Mouse (Mus musculus) limb, embryonic 13.5 days (tissue): ENCODE measurements at regions not wholly inside any gene's neighbourhood (a gene's known extent, or its start where the extent isn't known, plus 50 kb on each side); places are given as distances from the start of the nearest gene placed in this dataset.
A peak's percentile ranks its signal among the peaks of the same experiment; 100 is the strongest.
"Not testable (repeated sequence)": the region's sequence is repeated elsewhere in the genome, so short reads cannot be mapped to it uniquely, and the experiment has no call there.

Experiments
- ATAC-seq: fragments of 200-750 bp; cut with Nextera tagmentation; 2 replicates; pipeline ENCODE4 v1.8.0; 2017; ENCODE audit warnings: low read depth, moderate number of reproducible peaks, moderate TSS enrichment; ENCODE audit not compliant: low FRiP score
- H3K27ac ChIP-seq: fragments of 300-500 bp; sonication (generic); 2 replicates; pipeline ENCODE4 v1.5.1; 2015; ENCODE audit warnings: inconsistent platforms, mild to moderate bottlenecking, moderate library complexity
- H3K27me3 ChIP-seq: fragments of 300-500 bp; sonication (generic); 2 replicates; pipeline ENCODE4 v1.6.1; 2015; ENCODE audit warnings: mild to moderate bottlenecking, inconsistent platforms
- H3K36me3 ChIP-seq: fragments of 300-500 bp; sonication (generic); 2 replicates; pipeline ENCODE4 v1.6.1; 2015; ENCODE audit warnings: inconsistent platforms, mild to moderate bottlenecking, moderate library complexity
- H3K4me1 ChIP-seq: fragments of 300-500 bp; sonication (generic); 2 replicates; pipeline ENCODE4 v1.6.1; 2015; ENCODE audit warnings: inconsistent platforms
- H3K4me2 ChIP-seq: fragments of 300-500 bp; sonication (generic); replicated peaks from 2 replicates; pipeline ENCODE4 v1.6.1; 2015; ENCODE audit warnings: inconsistent platforms, mild to moderate bottlenecking, moderate library complexity
- H3K4me3 ChIP-seq: fragments of 300-500 bp; sonication (generic); 2 replicates; pipeline ENCODE4 v1.5.1; 2015; ENCODE audit warnings: moderate library complexity, mild to moderate bottlenecking, inconsistent platforms
- H3K9ac ChIP-seq: fragments of 300-500 bp; sonication (generic); 2 replicates; pipeline ENCODE4 v1.6.1; 2015; ENCODE audit warnings: mild to moderate bottlenecking, inconsistent platforms
- H3K9me3 ChIP-seq: fragments of 300-500 bp; sonication (generic); 2 replicates; pipeline ENCODE4 v1.6.1; 2016; ENCODE audit warnings: inconsistent platforms
- WGBS: fragments of 180-500 bp; shearing (Covaris S2); methylation state at CpG from one replicate; pipeline ENCODE4 v1.1.7; 2015; 5-methylcytosine and 5-hydroxymethylcytosine counted together

GRCm38 (mm10) chr8:20495542-20495941 is 119.2 kb upstream of the Gm21119 start:
- H3K36me3 ChIP-seq, ATAC-seq, H3K27ac ChIP-seq, H3K4me2 ChIP-seq, H3K4me1 ChIP-seq, H3K27me3 ChIP-seq, H3K9ac ChIP-seq, H3K4me3 ChIP-seq, H3K9me3 ChIP-seq: not testable (repeated sequence)
- no CpG with 5 or more reads among the region's 1 CpGs for WGBS

DNA sequence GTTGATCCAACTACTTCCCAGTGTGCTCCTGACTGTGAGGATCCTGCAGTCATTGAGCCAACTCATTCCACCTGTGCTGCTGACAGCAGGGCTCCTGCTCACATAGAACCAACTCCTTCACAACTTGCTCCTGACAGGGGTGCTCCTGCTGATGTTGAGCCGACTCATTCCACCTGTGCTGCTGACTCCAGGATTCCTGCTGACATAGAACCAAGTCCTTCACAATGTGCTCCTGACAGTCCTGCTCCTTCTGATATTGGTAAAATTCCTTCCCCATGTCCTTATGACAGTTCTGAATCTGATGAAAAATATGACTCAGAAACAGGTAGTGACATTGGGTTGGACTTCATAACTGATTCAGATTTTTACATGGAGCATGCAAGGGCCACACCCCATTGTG is 100.8 kb upstream of the Gm21119 start:
- not testable (repeated sequence) for H3K9ac ChIP-seq, H3K27ac ChIP-seq, H3K27me3 ChIP-seq, H3K9me3 ChIP-seq, H3K4me1 ChIP-seq, H3K4me2 ChIP-seq, H3K36me3 ChIP-seq, H3K4me3 ChIP-seq, ATAC-seq
- 78% methylated on average over 1 of the region's 1 CpGs for WGBS

DNA sequence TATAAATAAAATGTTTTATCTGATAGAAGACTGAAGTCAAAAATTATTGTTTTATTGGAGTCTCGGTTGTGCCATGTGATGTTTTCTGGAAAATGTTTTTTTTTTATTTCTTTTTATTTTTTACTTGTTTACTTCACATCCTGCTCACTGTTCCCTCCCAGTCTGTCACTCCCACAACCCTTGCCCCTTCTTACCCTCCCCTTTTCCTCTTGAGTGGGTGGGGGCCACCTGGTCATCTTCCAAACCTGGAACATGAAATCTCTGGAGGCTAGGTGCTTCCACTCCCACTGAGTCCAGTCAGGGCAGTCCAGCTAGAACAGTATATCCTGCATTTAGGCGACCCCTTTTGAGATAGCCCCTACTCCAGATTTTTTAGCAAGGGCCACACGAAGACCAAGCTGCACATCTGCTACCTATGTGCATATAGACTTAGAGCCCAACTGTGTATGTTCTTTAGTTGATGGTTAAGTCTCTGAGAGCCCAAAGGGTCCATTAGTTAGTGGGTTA is 98.3 kb upstream of the Gm21119 start:
- not testable (repeated sequence) for H3K4me3 ChIP-seq, H3K4me1 ChIP-seq, H3K4me2 ChIP-seq, H3K9ac ChIP-seq, H3K27me3 ChIP-seq, H3K27ac ChIP-seq, H3K36me3 ChIP-seq, H3K9me3 ChIP-seq, ATAC-seq
- 71% methylated on average over 3 of the region's 3 CpGs for WGBS

- ATAC-seq = not testable (repeated sequence)
Measured at GRCm38 (mm10) chr8:20517551-20517950, 97.2 kb upstream of the Gm21119 start.

GRCm38 (mm10) chr8:20524539-20524938 is 90.2 kb upstream of the Gm21119 start:
- not testable (repeated sequence) for H3K27ac ChIP-seq, H3K9me3 ChIP-seq, ATAC-seq, H3K4me1 ChIP-seq, H3K4me3 ChIP-seq, H3K27me3 ChIP-seq, H3K36me3 ChIP-seq, H3K4me2 ChIP-seq, H3K9ac ChIP-seq

More at GRCm38 (mm10) chr8:20517551-20517950, 97.2 kb upstream of the Gm21119 start:
- H3K27me3 ChIP-seq, H3K4me2 ChIP-seq, H3K9me3 ChIP-seq, H3K4me3 ChIP-seq, H3K4me1 ChIP-seq, H3K9ac ChIP-seq, H3K36me3 ChIP-seq, H3K27ac ChIP-seq: not testable (repeated sequence)
- WGBS = 36% methylated on average over 1 of the region's 1 CpGs

GRCm38 (mm10) chr8:20529048-20529447 is 85.7 kb upstream of the Gm21119 start:
- WGBS = no CpG with 5 or more reads among the region's 1 CpGs
- not testable (repeated sequence) for ATAC-seq

DNA sequence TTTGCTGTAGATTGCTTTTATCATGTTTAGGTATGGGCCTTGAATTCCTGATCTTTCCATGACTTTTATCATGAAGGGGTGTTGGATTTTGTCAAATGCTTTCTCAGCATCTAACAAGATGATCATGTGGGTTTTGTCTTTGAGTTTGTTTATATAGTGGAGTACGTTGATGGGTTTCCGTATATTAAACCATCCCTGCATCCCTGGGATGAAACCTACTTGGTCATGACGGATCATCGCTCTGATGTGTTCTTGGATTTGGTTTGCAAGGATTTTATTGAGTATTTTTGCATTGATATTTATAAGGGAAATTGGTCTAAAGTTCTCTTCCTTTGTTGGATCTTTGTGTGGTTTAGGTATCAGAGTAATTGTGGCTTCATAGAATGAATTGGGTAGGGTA is 75.7 kb upstream of the Gm21119 start:
- not testable (repeated sequence) for H3K27me3 ChIP-seq, H3K36me3 ChIP-seq, H3K9ac ChIP-seq, H3K4me3 ChIP-seq, H3K27ac ChIP-seq, H3K4me2 ChIP-seq, H3K4me1 ChIP-seq, H3K9me3 ChIP-seq, ATAC-seq
- WGBS = 90% methylated on average over 4 of the region's 4 CpGs

More at GRCm38 (mm10) chr8:20529048-20529447, 85.7 kb upstream of the Gm21119 start:
- not testable (repeated sequence) for H3K27me3 ChIP-seq, H3K36me3 ChIP-seq, H3K4me3 ChIP-seq, H3K9me3 ChIP-seq, H3K27ac ChIP-seq, H3K4me2 ChIP-seq, H3K4me1 ChIP-seq, H3K9ac ChIP-seq

DNA sequence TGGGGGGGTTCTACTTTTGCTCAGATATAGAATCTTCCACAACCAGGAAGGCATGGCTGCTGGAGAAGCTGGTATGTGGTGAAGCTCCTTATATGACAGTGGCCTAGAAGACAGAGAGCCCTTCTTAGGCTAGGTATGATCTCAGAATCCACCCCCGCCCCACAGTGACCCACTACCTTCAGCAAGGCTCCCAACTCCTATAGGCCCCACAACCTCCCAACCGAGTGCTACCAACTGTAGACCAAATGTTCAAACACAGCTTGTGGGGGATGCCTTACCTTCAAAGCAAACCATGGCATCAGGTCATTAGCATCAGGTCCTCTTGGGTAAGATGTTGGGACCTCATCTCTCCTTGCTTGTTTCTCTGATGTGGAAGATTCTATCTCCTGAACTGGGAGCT is 70.6 kb upstream of the Gm21119 start:
- not testable (repeated sequence) for H3K4me1 ChIP-seq, H3K36me3 ChIP-seq, H3K27me3 ChIP-seq, H3K4me2 ChIP-seq, H3K27ac ChIP-seq, H3K4me3 ChIP-seq, H3K9me3 ChIP-seq, ATAC-seq, H3K9ac ChIP-seq
- 81% methylated on average over 2 of the region's 2 CpGs for WGBS

DNA sequence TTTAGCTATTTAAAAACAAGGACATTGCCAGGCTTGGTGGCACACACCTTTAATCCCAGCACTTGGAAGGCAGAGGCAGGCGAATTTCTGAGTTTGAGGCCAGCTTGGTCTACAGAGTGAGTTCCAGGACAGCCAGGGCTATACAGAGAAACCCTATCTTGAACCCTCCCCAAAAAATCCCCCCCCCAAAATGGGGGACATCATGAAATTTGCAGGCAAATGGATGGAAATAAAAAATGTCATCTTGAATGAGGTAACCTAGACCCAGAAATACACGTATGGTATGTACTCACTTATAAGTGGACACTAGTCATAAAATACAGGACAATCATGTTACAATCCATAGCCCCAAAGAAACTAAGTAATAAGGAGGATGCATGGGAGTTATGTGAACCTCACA is 69.4 kb upstream of the Gm21119 start:
- WGBS = 67% methylated on average over 2 of the region's 2 CpGs
- H3K9me3 ChIP-seq, H3K4me1 ChIP-seq, H3K9ac ChIP-seq, H3K4me2 ChIP-seq, ATAC-seq, H3K27me3 ChIP-seq, H3K27ac ChIP-seq, H3K4me3 ChIP-seq, H3K36me3 ChIP-seq: not testable (repeated sequence)

DNA sequence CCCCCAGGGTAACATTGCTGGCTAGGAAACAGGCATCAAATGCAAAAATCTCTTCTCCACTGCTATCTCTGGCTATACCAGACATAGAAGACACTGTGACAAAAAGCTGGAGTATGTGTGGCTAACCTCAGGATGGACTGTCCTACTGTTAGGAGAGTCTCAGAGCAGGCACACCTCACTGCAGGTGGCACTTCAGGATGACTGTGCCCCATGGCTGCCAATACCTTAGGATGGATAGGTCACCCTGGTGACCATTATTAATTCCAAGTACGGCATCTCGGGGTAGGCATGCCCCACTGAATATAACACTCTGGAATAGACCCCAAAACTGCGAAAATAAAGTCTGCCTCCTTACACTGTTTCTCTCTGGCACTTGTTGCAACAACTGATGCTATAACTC is 68.3 kb upstream of the Gm21119 start:
- H3K4me1 ChIP-seq, H3K9me3 ChIP-seq, H3K27ac ChIP-seq, H3K9ac ChIP-seq, H3K4me2 ChIP-seq, H3K36me3 ChIP-seq, ATAC-seq, H3K27me3 ChIP-seq, H3K4me3 ChIP-seq: not testable (repeated sequence)
- WGBS = 60% methylated on average over 2 of the region's 3 CpGs

DNA sequence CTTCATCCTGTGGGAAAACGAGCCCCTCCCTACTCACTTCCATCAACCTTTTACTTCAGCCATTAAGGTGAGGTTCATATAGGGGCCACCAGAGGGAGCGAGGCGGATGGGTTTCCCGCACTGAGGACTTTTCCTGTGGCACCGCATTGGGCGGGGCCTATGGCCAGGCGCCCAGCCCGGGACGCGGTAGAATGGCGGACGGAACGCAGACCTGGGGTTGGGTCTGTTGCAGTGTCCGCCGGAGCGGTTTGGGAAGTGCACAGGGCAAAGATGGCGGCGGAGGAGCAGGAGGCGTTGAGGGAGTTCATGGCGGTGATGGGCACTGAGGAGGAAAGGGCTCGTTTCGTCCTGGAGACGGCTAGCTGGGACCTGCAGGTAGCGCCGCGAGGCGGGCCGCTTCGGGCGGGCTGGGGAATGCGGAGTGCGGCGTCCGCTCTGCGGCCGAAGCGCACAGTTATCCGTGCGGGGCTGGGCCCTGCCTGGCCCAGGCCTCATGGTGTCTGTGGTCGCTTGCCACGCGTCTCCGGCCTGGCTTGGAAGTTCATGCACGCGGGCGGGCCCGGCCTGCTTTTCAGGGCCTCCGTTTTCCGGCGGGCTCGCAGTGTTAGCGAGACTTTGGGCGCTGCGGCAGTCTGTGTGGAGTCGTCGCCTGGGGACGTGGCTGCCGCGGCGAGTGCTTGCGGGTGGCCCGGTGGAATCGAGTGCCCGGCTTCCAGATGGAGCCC is 64.5 kb upstream of the Gm21119 start:
- Histone ChIP-seq H3K4me3 (peak overlapping the region; percentile 58), H3K9ac (peak overlapping the region; percentile 89), H3K27ac (peak overlapping the region; percentile 88), H3K4me2 (peak overlapping the region; percentile 51)
- not testable (repeated sequence) for H3K4me1 ChIP-seq, H3K9me3 ChIP-seq, H3K36me3 ChIP-seq, H3K27me3 ChIP-seq
- ATAC-seq = peak; percentile 100
- 12% methylated on average over 64 of the region's 64 CpGs for WGBS

DNA sequence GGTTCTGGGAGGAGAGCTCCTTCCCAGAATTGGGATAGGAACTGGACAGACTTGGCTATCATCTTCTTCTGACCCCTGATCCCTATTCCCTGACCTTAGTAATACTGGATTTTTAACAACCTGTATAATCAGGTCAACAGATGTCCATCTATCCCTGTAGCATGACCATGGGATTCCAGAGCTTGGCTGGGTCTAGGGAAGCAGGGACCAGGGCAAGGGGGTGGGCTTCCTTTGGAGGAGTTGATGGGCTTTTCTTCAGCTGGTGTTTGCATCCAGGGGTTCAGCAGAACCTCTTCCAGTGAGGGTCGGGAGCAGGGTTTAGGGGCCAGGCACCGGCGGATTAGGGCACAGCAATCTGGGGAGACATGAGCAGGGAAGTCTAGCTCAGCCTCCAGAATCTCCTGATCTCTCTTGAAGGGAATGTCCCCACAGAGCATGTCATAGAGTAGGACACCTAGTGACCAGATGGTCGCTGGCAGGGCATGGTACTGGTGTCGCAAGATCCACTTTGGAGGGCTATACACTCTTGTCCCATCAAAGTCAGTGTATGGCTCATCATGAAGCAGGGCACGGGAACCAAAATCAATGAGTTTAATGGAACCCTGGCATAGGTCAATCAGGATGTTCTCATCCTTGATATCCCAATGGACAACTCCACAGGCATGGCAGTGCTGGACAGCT is 58.1 kb upstream of the Gm21119 start:
- H3K4me3 ChIP-seq, H3K27me3 ChIP-seq, H3K27ac ChIP-seq, H3K9ac ChIP-seq, H3K4me2 ChIP-seq, H3K36me3 ChIP-seq, H3K4me1 ChIP-seq, H3K9me3 ChIP-seq: not testable (repeated sequence)
- no CpG with 5 or more reads among the region's 6 CpGs for WGBS
- peak; percentile 34 for ATAC-seq

- not testable (repeated sequence) for H3K36me3 ChIP-seq, H3K27ac ChIP-seq, H3K4me1 ChIP-seq, H3K27me3 ChIP-seq, H3K9ac ChIP-seq, H3K9me3 ChIP-seq
- ATAC-seq = peak; percentile 84
- 83% methylated on average over 7 of the region's 8 CpGs for WGBS
- peak overlapping the region; percentile 44 for H3K4me2 ChIP-seq
- H3K4me3 ChIP-seq = peak overlapping the region; percentile 32; the same call in 1 of the 2 replicates
Measured at GRCm38 (mm10) chr8:20557184-20557583, 57.5 kb upstream of the Gm21119 start.
